Mouse (Mus musculus) CH12.LX (cell line): ENCODE results near the gene Pld5.

Source experiments
- CHD1 ChIP-seq: IDR thresholded peaks from 2 replicates; pipeline ENCODE4 v1.6.1; 2012; ENCODE audit warnings: low read depth, low read length, improper control_type of control experiment, inconsistent platforms
- CTCF ChIP-seq, 2 experiments: IDR thresholded peaks in 1 of 2; conservative IDR thresholded peaks in 1 of 2; 2 replicates each; pipeline ENCODE4 v1.5.1; 2011 to 2012; ENCODE audit warnings: low read depth in 2 of 2, low read length in 2 of 2, improper control_type of control experiment in 1 of 2, inconsistent platforms in 1 of 2, mild to moderate bottlenecking in 1 of 2, moderate library complexity in 1 of 2
- EP300 ChIP-seq: IDR thresholded peaks from 2 replicates; pipeline ENCODE4 v1.6.1; 2011; ENCODE audit warnings: low read length, improper control_type of control experiment
- HCFC1 ChIP-seq: IDR thresholded peaks from 2 replicates; pipeline ENCODE4 v1.6.1; 2012; ENCODE audit warnings: low read depth, mild to moderate bottlenecking, inconsistent platforms, low read length, improper control_type of control experiment
- MAFK ChIP-seq: IDR thresholded peaks from 2 replicates; pipeline ENCODE4 v1.6.1; 2011; ENCODE audit warnings: low read length, improper control_type of control experiment; ENCODE audit not compliant: insufficient replicate concordance
- MXI1 ChIP-seq: IDR thresholded peaks from 2 replicates; pipeline ENCODE4 v1.6.1; 2011; ENCODE audit warnings: mild to moderate bottlenecking, low read depth, low read length, improper control_type of control experiment
- NELFE ChIP-seq: IDR thresholded peaks from 2 replicates; pipeline ENCODE4 v1.6.1; 2011; ENCODE audit warnings: low read depth, low read length, improper control_type of control experiment
- POLR2A ChIP-seq: IDR thresholded peaks from 2 replicates; pipeline ENCODE4 v1.6.1; 2011; ENCODE audit warnings: low read depth, mild to moderate bottlenecking, improper control_type of control experiment, low read length
- SIN3A ChIP-seq: IDR thresholded peaks from 2 replicates; pipeline ENCODE4 v1.6.1; 2012; ENCODE audit warnings: low read length, improper control_type of control experiment, inconsistent platforms
- UBTF ChIP-seq: IDR thresholded peaks from 2 replicates; pipeline ENCODE4 v1.6.1; 2012; ENCODE audit warnings: low read depth, mild to moderate bottlenecking, inconsistent platforms, low read length, improper control_type of control experiment, moderate library complexity
- USF1 ChIP-seq: IDR thresholded peaks from 2 replicates; pipeline ENCODE4 v1.6.1; 2014; ENCODE audit warnings: low read depth, mild to moderate bottlenecking, inconsistent platforms, low read length, improper control_type of control experiment
- ZKSCAN1 ChIP-seq: IDR thresholded peaks from 2 replicates; pipeline ENCODE4 v1.6.1; 2012; ENCODE audit warnings: low read depth, inconsistent platforms, low read length, improper control_type of control experiment, borderline replicate concordance

GRCm38 (mm10) chr1:175997076-175997651 is 277.9 kb downstream of the Pld5 start:
- TF ChIP-seq MXI1 (no peak), POLR2A (no peak), CTCF (conservative IDR thresholded peaks at IDR 0.05 in 1 of 2, IDR thresholded peaks at IDR 0.05 in 1 of 2; ENCODE audit: low read depth in 2 of 2, low read length in 2 of 2) (no peak), MAFK (no peak), CHD1 (no peak), NELFE (no peak), EP300 (no peak), USF1 (no peak), SIN3A (no peak), UBTF (no peak), HCFC1 (no peak), ZKSCAN1 (no peak)
